ENCODE assay signal across 28 mouse cellular contexts in genomic region chr5:137330910-137331309, GRCm38 (mm10). TPM values are rescaled to one million over a fixed set of nuclear protein-coding genes. Genes with fewer than 3 reads are reported as not detected.
DNase-seq lines count a peak whose midpoint lies in the region; ATAC-seq lines count a peak whose summit lies in the region.
"Had no signal": no experiment of that assay in that cellular context is flagged by ENCODE, and none has a peak within 500 bp of the region (broad histone marks: within the 10 kb centered on the region; RNA-seq: fewer than 3 reads in every experiment).

No protein-coding gene starts in this region.

- no peaks in the 10 kb centered on the region for H3K9me3 ChIP-seq in midbrain, embryonic 13.5 days
- H3K9me3 ChIP-seq in midbrain, embryonic 11.5 days (ENCODE audit: control insufficient read depth, low read length): no peaks in the 10 kb centered on the region
- H3K9me3 ChIP-seq: embryonic facial prominence, embryonic 12.5 days; embryonic facial prominence, embryonic 15.5 days; heart, embryonic 10.5 days; heart, embryonic 13.5 days had no signal

- peaks cover 30% of the 10 kb centered on the region for H3K36me3 ChIP-seq in midbrain, embryonic 13.5 days
- H3K36me3 ChIP-seq in midbrain, embryonic 11.5 days (ENCODE audit: control insufficient read depth, insufficient read depth, low read length): no peaks in the 10 kb centered on the region

- no peaks in the 10 kb centered on the region for H3K27me3 ChIP-seq in midbrain, embryonic 13.5 days
- no peaks in the 10 kb centered on the region for H3K27me3 ChIP-seq in midbrain, embryonic 11.5 days (ENCODE audit: control insufficient read depth, insufficient read depth, low read length)
- H3K27me3 ChIP-seq: embryonic facial prominence, embryonic 12.5 days; embryonic facial prominence, embryonic 15.5 days; heart, embryonic 13.5 days had no signal

- 0 out of 2 replicates have a peak overlapping the region, but pooled peaks have one; percentile 19 for H3K9ac ChIP-seq in midbrain, embryonic 13.5 days (replicated peaks)
- H3K9ac ChIP-seq in midbrain, embryonic 11.5 days (ENCODE audit: low read length): no peak overlapping the region
- H3K9ac ChIP-seq: embryonic facial prominence, embryonic 12.5 days; embryonic facial prominence, embryonic 15.5 days; heart, embryonic 13.5 days; hindbrain, embryonic 14.5 days had no signal

- H3K27ac ChIP-seq in midbrain, embryonic 13.5 days: no peak overlapping the region
- H3K27ac ChIP-seq in midbrain, embryonic 11.5 days (ENCODE audit: low read depth, low read length): no peak overlapping the region
- H3K27ac ChIP-seq: embryonic facial prominence, embryonic 12.5 days; embryonic facial prominence, embryonic 15.5 days; heart, embryonic 10.5 days; heart, embryonic 13.5 days; hindbrain, embryonic 14.5 days; hindbrain, postnatal 0 days had no signal

- DNase-seq in cerebellum, adult 9-10 months: peak; percentile 8
- DNase-seq in cerebellum, postnatal 25 days: no peak
- no peak for DNase-seq in midbrain, embryonic 11.5 days (ENCODE audit: low spot score, missing footprints)
- no peak for DNase-seq in frontal cortex, postnatal 10 days (ENCODE audit: low spot score in 2 of 2)
- DNase-seq in right cerebral cortex, postnatal 10 days (ENCODE audit: low spot score in 2 of 2): no peak
- DNase-seq: adrenal gland, adult 2 months; adrenal gland, postnatal 14 days; B cell, adult 2 months; cerebellum, adult 18-20 months; cerebellum, adult 9-11 months; cerebellum, postnatal 36 days; gastrocnemius, postnatal 10 days; gastrocnemius, postnatal 36 days; heart, adult 18-20 months; heart, postnatal 14 days; heart, postnatal 4 days had no signal

- no peak overlapping the region for H3K4me2 ChIP-seq in midbrain, embryonic 13.5 days (replicated peaks)
- no peak overlapping the region for H3K4me2 ChIP-seq in midbrain, embryonic 11.5 days
- H3K4me2 ChIP-seq: embryonic facial prominence, embryonic 12.5 days; embryonic facial prominence, embryonic 15.5 days; heart, embryonic 13.5 days; hindbrain, embryonic 14.5 days had no signal

- ATAC-seq in midbrain, embryonic 13.5 days: no peak
- no peak for ATAC-seq in midbrain, embryonic 11.5 days (ENCODE audit: low FRiP score)
- peak; percentile 61 for ATAC-seq in granulocyte monocyte progenitor cell, adult 5-6 weeks (replicated peaks; ENCODE audit: poor library complexity, severe bottlenecking)
- 0 out of 2 replicates have a peak, but pooled peaks have one; percentile 7 for ATAC-seq in monocyte, adult 5-6 weeks (replicated peaks; ENCODE audit: insufficient number of reproducible peaks, low FRiP score, low TSS enrichment, poor library complexity, severe bottlenecking)
- ATAC-seq: forebrain, embryonic 14.5 days; hindbrain, postnatal 0 days; inflammation-experienced regulatory T-cells, adult 6 months; intestine, postnatal 0 days had no signal

- WGBS in midbrain, embryonic 13.5 days: 85% methylated on average over 7 of the region's 7 CpGs
- WGBS in midbrain, embryonic 11.5 days: 88% methylated on average over 7 of the region's 7 CpGs

- peaks cover 16% of the 10 kb centered on the region for H3K4me1 ChIP-seq in midbrain, embryonic 13.5 days (replicated peaks)
- H3K4me1 ChIP-seq in midbrain, embryonic 11.5 days (ENCODE audit: control insufficient read depth, insufficient read depth, low read length): peaks cover 4% of the 10 kb centered on the region

- no peak overlapping the region for H3K4me3 ChIP-seq in midbrain, embryonic 13.5 days (replicated peaks)
- no peak overlapping the region for H3K4me3 ChIP-seq in midbrain, embryonic 11.5 days (ENCODE audit: low read depth, low read length)
- H3K4me3 ChIP-seq: embryonic facial prominence, embryonic 12.5 days; embryonic facial prominence, embryonic 15.5 days; heart, embryonic 10.5 days; heart, embryonic 13.5 days had no signal

RNA-seq across cellular contexts. Expression of gene Slc12a9, which starts 2.5 kb away (rescaled TPM):
- 21.8 and 23.4 TPM in 2 replicates for polyA plus RNA-seq in midbrain, embryonic 13.5 days (2015; fragmentation: Nextera tagmentation; extraction: Ambion mirVana)
- 5.8 TPM in 2 replicates for polyA plus RNA-seq in midbrain, embryonic 11.5 days (2014; fragmentation: Nextera tagmentation; extraction: Ambion mirVana)
- total RNA-seq in granulocyte monocyte progenitor cell, adult 5-6 weeks (2014; fragmentation: Nextera tagmentation): 16.3 and 26.3 TPM in 2 replicates
- 6.5 and 6.6 TPM in 2 replicates for total RNA-seq in granulocyte monocyte progenitor cell, adult 5-6 weeks (2017)
- 24.2 to 30.4 TPM (median 25.2 TPM) in 3 replicates for total RNA-seq in monocyte, adult 5-6 weeks (2017)

RNA-seq across cellular contexts. Expression of gene Trip6, which starts 16.7 kb away (rescaled TPM):
- 19.8 and 22.1 TPM in 2 replicates for polyA plus RNA-seq in midbrain, embryonic 13.5 days (2015; fragmentation: Nextera tagmentation; extraction: Ambion mirVana)
- polyA plus RNA-seq in midbrain, embryonic 11.5 days (2014; fragmentation: Nextera tagmentation; extraction: Ambion mirVana): 28.0 and 34.1 TPM in 2 replicates
- 9.4 and 9.9 TPM in 2 replicates for total RNA-seq in granulocyte monocyte progenitor cell, adult 5-6 weeks (2014; fragmentation: Nextera tagmentation)
- 2.9 and 5.6 TPM in 2 replicates for total RNA-seq in granulocyte monocyte progenitor cell, adult 5-6 weeks (2017)
- total RNA-seq in monocyte, adult 5-6 weeks (2017): 2.7 to 4.0 TPM (median 3.2 TPM) in 3 replicates

RNA-seq across cellular contexts. Expression of gene Ephb4, which starts 19.0 kb away (rescaled TPM):
- polyA plus RNA-seq in midbrain, embryonic 13.5 days (2015; fragmentation: Nextera tagmentation; extraction: Ambion mirVana): 7.5 and 8.6 TPM in 2 replicates
- 19.0 and 20.8 TPM in 2 replicates for polyA plus RNA-seq in midbrain, embryonic 11.5 days (2014; fragmentation: Nextera tagmentation; extraction: Ambion mirVana)
- total RNA-seq in granulocyte monocyte progenitor cell, adult 5-6 weeks (2014; fragmentation: Nextera tagmentation): not detected in 2 replicates
- total RNA-seq in granulocyte monocyte progenitor cell, adult 5-6 weeks (2017): not detected in 2 replicates
- not detected in 3 replicates for total RNA-seq in monocyte, adult 5-6 weeks (2017)
- polyA plus RNA-seq: inflammation-experienced regulatory T-cells, adult 6 months had no signal

RNA-seq across cellular contexts. Expression of gene Srrt, which starts 23.4 kb away (rescaled TPM):
- polyA plus RNA-seq in midbrain, embryonic 13.5 days (2015; fragmentation: Nextera tagmentation; extraction: Ambion mirVana): 116 and 123 TPM in 2 replicates
- polyA plus RNA-seq in midbrain, embryonic 11.5 days (2014; fragmentation: Nextera tagmentation; extraction: Ambion mirVana): 151 and 154 TPM in 2 replicates
- total RNA-seq in granulocyte monocyte progenitor cell, adult 5-6 weeks (2014; fragmentation: Nextera tagmentation): 238 and 321 TPM in 2 replicates
- total RNA-seq in granulocyte monocyte progenitor cell, adult 5-6 weeks (2017): 239 and 278 TPM in 2 replicates
- total RNA-seq in monocyte, adult 5-6 weeks (2017): 250 to 289 TPM (median 261 TPM) in 3 replicates

RNA-seq across cellular contexts. Expression of gene Ufsp1, which starts 36.5 kb away (rescaled TPM):
- polyA plus RNA-seq in midbrain, embryonic 13.5 days (2015; fragmentation: Nextera tagmentation; extraction: Ambion mirVana): 9.7 and 10.0 TPM in 2 replicates
- polyA plus RNA-seq in midbrain, embryonic 11.5 days (2014; fragmentation: Nextera tagmentation; extraction: Ambion mirVana): 7.5 and 7.9 TPM in 2 replicates
- total RNA-seq in granulocyte monocyte progenitor cell, adult 5-6 weeks (2014; fragmentation: Nextera tagmentation): 0.53 TPM in 1 of 2 replicates, not detected in the other
- 0.43 and 5.2 TPM in 2 replicates for total RNA-seq in granulocyte monocyte progenitor cell, adult 5-6 weeks (2017)
- total RNA-seq in monocyte, adult 5-6 weeks (2017): 0.64 to 3.0 TPM (median 1.2 TPM) in 3 replicates

Comparison
In these comparisons a context has a peak if more than half of its experiments do, and no peak if none do; other contexts are left out.
1. ATAC-seq: peak in granulocyte monocyte progenitor cell, adult 5-6 weeks (single experiment) and monocyte, adult 5-6 weeks (single experiment); none in midbrain, embryonic 13.5 days (single experiment) and midbrain, embryonic 11.5 days (single experiment).